Mouse (Mus musculus): ENCODE data around the gene G3bp2. TPM values are rescaled to one million over a fixed set of nuclear protein-coding genes. Genes with fewer than 3 reads are reported as not detected.

G3bp2 gene
- polyA plus RNA-seq, 1 experiment from 2014 or later, result 195 TPM

DNA sequence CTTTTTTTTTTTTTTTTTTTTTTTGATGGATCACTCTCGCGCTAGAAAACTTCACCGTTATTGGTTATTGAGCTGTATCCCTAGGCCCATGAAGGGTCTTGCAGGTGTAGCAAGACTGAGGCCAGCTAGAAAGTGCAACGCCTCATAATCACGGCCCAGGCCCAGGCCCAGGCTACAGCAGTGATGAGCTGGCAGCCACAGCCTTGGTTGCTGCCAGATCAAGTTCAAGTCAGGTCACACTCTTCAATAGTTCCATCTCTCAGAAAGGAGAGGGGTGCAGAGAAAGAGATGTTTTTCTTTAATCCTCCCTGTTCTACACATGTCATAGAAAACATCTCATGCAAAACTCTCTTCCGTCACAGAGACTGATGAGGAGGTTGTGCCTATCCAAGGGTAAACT lies 13.3 kb upstream of the G3bp2 start:
- 89% methylated on average over 6 of the region's 6 CpGs for WGBS

DNA sequence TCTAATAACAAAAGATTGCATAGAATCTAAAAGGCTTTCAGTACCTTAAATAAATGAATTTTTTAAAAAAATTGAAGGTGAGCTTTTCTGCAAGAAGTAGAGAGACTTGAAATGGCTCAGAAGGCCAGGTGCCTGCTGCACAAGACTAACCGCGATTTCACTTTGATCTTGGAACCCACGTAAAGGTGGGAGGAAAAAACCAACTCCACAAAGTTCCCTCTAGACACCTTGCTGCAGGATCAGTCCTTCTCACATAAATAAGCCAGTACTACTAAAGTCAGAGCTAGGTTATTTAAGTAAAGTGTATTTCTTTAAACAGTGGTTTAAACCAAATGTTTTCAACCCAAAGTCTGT lies 10.5 kb upstream of the G3bp2 start:
- Histone ChIP-seq H3K9me3 (no peaks in the 10 kb centered on the region), H3K27me3 (replicated peaks) (no peaks in the 10 kb centered on the region), H3K36me3 (no peaks in the 10 kb centered on the region), H3K9ac (no peak overlapping the region), H3K27ac (no peak overlapping the region), H3K4me1 (replicated peaks) (0 out of 2 replicates have a peak, but pooled peaks cover 5% of the 10 kb centered on the region), H3K4me2 (replicated peaks) (no peak overlapping the region), H3K4me3 (replicated peaks) (no peak overlapping the region)
- ATAC-seq, result no peak
- 72% methylated on average over 3 of the region's 3 CpGs for WGBS

More for the DNA sequence above, 13.3 kb upstream of the G3bp2 start:
- H3K27me3 ChIP-seq (replicated peaks), result no peaks in the 10 kb centered on the region
- H3K9ac ChIP-seq, result no peak overlapping the region
- H3K4me3 ChIP-seq (replicated peaks), result no peak overlapping the region
- H3K9me3 ChIP-seq, result no peaks in the 10 kb centered on the region
- no peaks in the 10 kb centered on the region for H3K36me3 ChIP-seq
- no peak for ATAC-seq
- H3K4me1 ChIP-seq (replicated peaks), result 0 out of 2 replicates have a peak, but pooled peaks cover 5% of the 10 kb centered on the region
- H3K27ac ChIP-seq, result no peak overlapping the region
- H3K4me2 ChIP-seq (replicated peaks), result no peak overlapping the region

DNA sequence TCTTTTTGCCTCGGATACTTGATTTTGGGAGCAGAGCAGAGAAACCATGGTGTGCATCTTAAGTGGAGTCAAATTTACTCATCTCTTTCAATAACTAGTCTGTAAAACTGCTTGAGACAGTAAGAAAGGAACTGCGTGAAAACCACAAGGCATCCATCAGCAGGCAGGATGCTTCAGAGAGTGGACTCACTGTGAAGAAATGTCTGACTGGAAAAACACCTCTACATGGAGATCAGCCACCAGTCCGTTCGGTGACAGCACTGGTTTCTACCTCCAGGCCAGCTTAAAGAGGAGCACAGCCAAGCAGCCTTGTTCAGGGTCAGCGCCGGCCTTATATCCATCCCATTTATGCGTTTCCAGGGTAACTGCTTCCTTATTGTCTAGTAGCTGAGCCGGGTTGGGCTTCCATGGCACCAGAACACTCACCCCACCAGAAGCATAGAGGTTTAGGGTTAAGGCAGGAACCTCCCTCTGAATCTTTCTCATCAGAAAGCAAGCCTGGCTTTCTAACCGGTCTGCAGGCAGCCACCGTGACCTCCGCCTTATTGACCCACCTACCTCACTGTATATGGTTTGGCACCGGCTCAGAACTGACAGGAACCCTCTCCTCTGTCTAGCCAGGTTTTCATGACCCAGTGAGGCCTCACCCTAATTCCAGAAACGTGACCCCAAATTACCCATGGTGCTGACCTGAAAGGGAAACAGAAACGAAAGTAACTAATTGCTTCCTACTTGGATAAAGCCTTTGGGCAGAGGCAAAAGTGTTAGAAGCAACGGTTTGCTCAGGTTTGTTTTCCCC lies 9.9 kb upstream of the G3bp2 start:
- no peak overlapping the region for H3K27ac ChIP-seq
- H3K9ac ChIP-seq, result no peak overlapping the region
- H3K4me1 ChIP-seq (replicated peaks), result 0 out of 2 replicates have a peak, but pooled peaks cover 5% of the 10 kb centered on the region
- H3K27me3 ChIP-seq (replicated peaks), result no peaks in the 10 kb centered on the region
- H3K4me2 ChIP-seq (replicated peaks), result no peak overlapping the region
- H3K4me3 ChIP-seq (replicated peaks), result no peak overlapping the region
- no peaks in the 10 kb centered on the region for H3K9me3 ChIP-seq
- WGBS, result 56% methylated on average over 15 of the region's 15 CpGs
- ATAC-seq, result no peak
- H3K36me3 ChIP-seq, result no peaks in the 10 kb centered on the region

GRCm38 (mm10) chr5:92087469-92087868 lies 4.0 kb upstream of the G3bp2 start:
- Histone ChIP-seq H3K9me3 (no peaks in the 10 kb centered on the region), H3K27me3 (replicated peaks) (no peaks in the 10 kb centered on the region), H3K36me3 (no peaks in the 10 kb centered on the region), H3K9ac (no peak overlapping the region), H3K4me3 (replicated peaks) (no peak overlapping the region), H3K4me2 (replicated peaks) (no peak overlapping the region), H3K27ac (no peak overlapping the region), H3K4me1 (replicated peaks) (no peaks in the 10 kb centered on the region)
- no peak for ATAC-seq
- 95% methylated on average over 4 of the region's 4 CpGs for WGBS

- peaks cover 4% of the 10 kb centered on the region; the same call in 1 of the 2 replicates for H3K4me1 ChIP-seq (replicated peaks)
- H3K27ac ChIP-seq, result no peak overlapping the region
- no peak overlapping the region for H3K9ac ChIP-seq
- no peak overlapping the region for H3K4me3 ChIP-seq (replicated peaks)
- 90% methylated on average over 7 of the region's 7 CpGs for WGBS
- ATAC-seq, result no peak
- no peaks in the 10 kb centered on the region for H3K9me3 ChIP-seq
- no peaks in the 10 kb centered on the region for H3K27me3 ChIP-seq (replicated peaks)
- no peak overlapping the region for H3K4me2 ChIP-seq (replicated peaks)
- H3K36me3 ChIP-seq, result no peaks in the 10 kb centered on the region
Measured at GRCm38 (mm10) chr5:92085821-92086550, 2.5 kb upstream of the G3bp2 start.

- peaks cover 7% of the 10 kb centered on the region; the same call in 1 of the 2 replicates for H3K4me1 ChIP-seq (replicated peaks)
- H3K36me3 ChIP-seq, result no peaks in the 10 kb centered on the region
- H3K4me2 ChIP-seq (replicated peaks), result no peak overlapping the region
- no peaks in the 10 kb centered on the region for H3K27me3 ChIP-seq (replicated peaks)
- no peak overlapping the region for H3K9ac ChIP-seq
- H3K9me3 ChIP-seq, result no peaks in the 10 kb centered on the region
- ATAC-seq, result no peak
- WGBS, result 63% methylated on average over 4 of the region's 4 CpGs
- H3K27ac ChIP-seq, result no peak overlapping the region
- H3K4me3 ChIP-seq (replicated peaks), result no peak overlapping the region
Measured at GRCm38 (mm10) chr5:92085246-92085645, 1.7 kb upstream of the G3bp2 start.

GRCm38 (mm10) chr5:92082821-92083401 lies 608 bp downstream of the G3bp2 start:
- peak overlapping the region; percentile 66 for H3K4me2 ChIP-seq (replicated peaks)
- under 1% methylated on average over 55 of the region's 55 CpGs for WGBS
- H3K27me3 ChIP-seq (replicated peaks), result no peaks in the 10 kb centered on the region
- H3K4me1 ChIP-seq (replicated peaks), result peaks cover 12% of the 10 kb centered on the region; the same call in 1 of the 2 replicates
- peak overlapping the region; percentile 96 for H3K9ac ChIP-seq
- no peaks in the 10 kb centered on the region for H3K36me3 ChIP-seq
- peak overlapping the region; percentile 99 for H3K4me3 ChIP-seq (replicated peaks)
- ATAC-seq, result peak; percentile 78
- H3K9me3 ChIP-seq, result no peaks in the 10 kb centered on the region
- peak overlapping the region; percentile 99 for H3K27ac ChIP-seq

DNA sequence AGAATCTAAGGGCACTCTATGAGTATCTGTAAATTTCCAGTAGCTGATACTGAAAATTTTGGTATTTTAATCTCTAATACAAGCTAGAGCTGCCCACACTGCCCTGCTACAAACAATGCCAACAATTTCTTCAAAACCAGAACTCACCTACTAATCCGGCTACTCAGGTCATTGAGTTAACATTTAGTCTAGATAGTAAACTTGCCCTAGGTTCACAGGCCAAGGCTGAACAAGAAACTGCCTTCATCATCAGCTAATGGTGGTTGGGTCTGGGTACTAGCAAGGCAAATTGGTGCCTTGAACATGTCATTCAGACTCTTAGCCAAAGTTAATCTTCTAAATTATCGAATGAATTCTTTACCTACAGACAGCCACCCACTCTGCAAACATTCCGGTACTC lies 2.2 kb downstream of the G3bp2 start:
- Histone ChIP-seq H3K4me1 (replicated peaks) (peaks cover 12% of the 10 kb centered on the region; the same call in 1 of the 2 replicates), H3K4me3 (replicated peaks) (peak overlapping the region; percentile 99; the same call in 1 of the 2 replicates), H3K9ac (0 out of 2 replicates have a peak overlapping the region, but pooled peaks have one; percentile 6), H3K9me3 (no peaks in the 10 kb centered on the region), H3K4me2 (replicated peaks) (peak overlapping the region; percentile 66), H3K27ac (no peak overlapping the region), H3K36me3 (no peaks in the 10 kb centered on the region), H3K27me3 (replicated peaks) (no peaks in the 10 kb centered on the region)
- no peak for ATAC-seq
- 52% methylated on average over 3 of the region's 3 CpGs for WGBS

DNA sequence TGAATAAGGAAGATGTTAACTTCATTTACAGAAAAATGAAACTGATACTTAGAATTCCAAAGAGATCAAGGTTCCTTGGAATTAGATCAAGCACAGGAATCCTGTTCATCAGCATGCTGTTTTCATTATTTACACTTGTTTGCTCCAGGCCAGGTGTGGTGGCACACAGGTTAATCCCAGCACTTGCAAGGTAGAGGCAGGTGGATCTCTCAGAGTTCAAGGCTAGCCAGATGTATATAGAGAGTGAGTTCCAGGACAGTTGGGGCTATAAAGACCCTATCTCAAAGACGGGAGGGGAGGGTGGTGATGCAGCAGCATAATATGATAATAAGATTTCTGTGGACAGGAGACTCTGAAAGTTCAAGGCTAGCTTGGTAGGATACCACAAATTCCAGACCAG lies 3.1 kb downstream of the G3bp2 start:
- no peak for ATAC-seq
- WGBS, result 57% methylated on average over 1 of the region's 1 CpGs

DNA sequence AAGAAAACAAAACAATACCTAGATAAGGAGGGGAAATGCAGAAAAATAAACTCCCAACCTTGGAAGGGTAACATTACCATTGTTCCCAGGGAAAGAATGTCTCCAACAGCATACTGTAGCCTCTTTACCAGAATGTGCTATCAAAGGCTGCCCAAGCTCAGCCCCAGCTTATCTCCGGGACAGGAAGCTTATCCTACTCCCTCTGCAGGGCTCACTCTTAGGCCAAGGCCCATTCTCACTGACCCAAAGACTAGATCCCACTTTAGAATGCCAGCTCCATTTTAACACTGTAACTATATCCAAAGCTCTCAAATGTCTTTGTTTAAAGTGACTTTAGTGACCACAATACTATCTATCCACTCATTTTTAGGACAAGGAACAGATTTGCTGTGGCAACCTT lies 4.2 kb downstream of the G3bp2 start:
- Histone ChIP-seq H3K9me3 (no peaks in the 10 kb centered on the region), H3K27me3 (replicated peaks) (no peaks in the 10 kb centered on the region), H3K27ac (no peak overlapping the region), H3K4me2 (replicated peaks) (no peak overlapping the region), H3K9ac (no peak overlapping the region), H3K4me3 (replicated peaks) (no peak overlapping the region), H3K36me3 (no peaks in the 10 kb centered on the region), H3K4me1 (replicated peaks) (peaks cover 12% of the 10 kb centered on the region; the same call in 1 of the 2 replicates)
- no peak for ATAC-seq
- WGBS, result 52% methylated on average over 1 of the region's 1 CpGs

More for the DNA sequence above, 3.1 kb downstream of the G3bp2 start:
- H3K9me3 ChIP-seq, result no peaks in the 10 kb centered on the region
- H3K36me3 ChIP-seq, result no peaks in the 10 kb centered on the region
- peaks cover 12% of the 10 kb centered on the region; the same call in 1 of the 2 replicates for H3K4me1 ChIP-seq (replicated peaks)
- no peaks in the 10 kb centered on the region for H3K27me3 ChIP-seq (replicated peaks)
- H3K27ac ChIP-seq, result no peak overlapping the region
- H3K9ac ChIP-seq, result no peak overlapping the region
- no peak overlapping the region for H3K4me3 ChIP-seq (replicated peaks)
- H3K4me2 ChIP-seq (replicated peaks), result no peak overlapping the region

DNA sequence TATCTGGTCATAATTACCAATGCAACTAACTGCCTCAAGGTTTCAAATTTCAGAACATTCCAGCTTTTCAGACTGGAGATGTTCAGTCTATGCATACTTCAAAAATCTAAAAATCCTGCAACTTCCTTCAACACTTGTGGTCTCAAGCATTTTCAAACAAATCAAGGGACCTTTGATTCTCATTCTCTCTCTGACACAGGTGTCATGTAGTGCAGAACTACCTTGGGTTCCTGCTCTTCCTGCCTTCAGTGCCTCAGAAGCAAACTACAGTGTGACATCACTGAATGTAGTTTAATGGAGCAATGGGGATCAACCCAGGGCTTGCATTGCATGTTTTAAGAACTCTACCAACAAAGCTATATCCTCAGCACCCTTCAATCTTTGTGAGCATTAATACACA lies 4.8 kb downstream of the G3bp2 start:
- Histone ChIP-seq H3K4me3 (replicated peaks) (no peak overlapping the region), H3K9ac (no peak overlapping the region), H3K4me2 (replicated peaks) (no peak overlapping the region), H3K27ac (no peak overlapping the region), H3K27me3 (replicated peaks) (no peaks in the 10 kb centered on the region), H3K9me3 (no peaks in the 10 kb centered on the region), H3K4me1 (replicated peaks) (peaks cover 12% of the 10 kb centered on the region; the same call in 1 of the 2 replicates), H3K36me3 (no peaks in the 10 kb centered on the region)
- ATAC-seq, result no peak

GRCm38 (mm10) chr5:92076273-92076672 lies 7.2 kb downstream of the G3bp2 start:
- no peak overlapping the region for H3K4me2 ChIP-seq (replicated peaks)
- no peak overlapping the region for H3K27ac ChIP-seq
- no peaks in the 10 kb centered on the region for H3K27me3 ChIP-seq (replicated peaks)
- ATAC-seq, result no peak
- H3K4me3 ChIP-seq (replicated peaks), result no peak overlapping the region
- H3K9me3 ChIP-seq, result no peaks in the 10 kb centered on the region
- 0 out of 2 replicates have a peak, but pooled peaks cover 8% of the 10 kb centered on the region for H3K4me1 ChIP-seq (replicated peaks)
- H3K9ac ChIP-seq, result no peak overlapping the region
- H3K36me3 ChIP-seq, result no peaks in the 10 kb centered on the region
- WGBS, result 83% methylated on average over 1 of the region's 1 CpGs

Data from intestine, embryonic 15.5 days (tissue).